23 mouse cellular contexts compared by ENCODE assay signal in genomic region chr6:15710706-15711105, GRCm38 (mm10). TPM values are rescaled to one million over a fixed set of nuclear protein-coding genes. Genes with fewer than 3 reads are reported as not detected.
A peak's percentile ranks its signal among the peaks of the same experiment; 100 is the strongest.
DNase-seq lines count a peak whose midpoint lies in the region; ATAC-seq lines count a peak whose summit lies in the region.
"Had no signal": no experiment of that assay in that cellular context is flagged by ENCODE, and none has a peak within 500 bp of the region (broad histone marks: within the 10 kb centered on the region; RNA-seq: fewer than 3 reads in every experiment).

No protein-coding gene starts in this region.

- DNase-seq in CD4-positive helper T cell, adult 2 months (ENCODE audit: low read depth, low spot score): peak; percentile 50
- peak; percentile 45 for DNase-seq in R1 (ENCODE audit: low read depth, low spot score)
- DNase-seq in induced T-regulatory cell, adult 2 months (ENCODE audit: low read depth): peak; percentile 60
- DNase-seq in kidney, adult 9 months: no peak
- no peak for DNase-seq in lung, postnatal 36 days
- DNase-seq: adrenal gland, postnatal 10 days; adrenal gland, postnatal 36 days; B cell, adult 2 months; cerebellum, adult 18-20 months; cerebellum, adult 9-11 months; cerebellum, postnatal 36 days; embryo, embryonic 11 days; gastrocnemius, postnatal 25 days; heart, adult 2 months; heart, postnatal 14 days; heart, postnatal 4 days; kidney, adult 11 months had no signal

- ATAC-seq in CD4-positive, CD25-positive, alpha-beta regulatory T cell, adult 4 months: peak; percentile 84
- ATAC-seq in megakaryocyte-erythroid progenitor cell, adult 5-6 weeks (replicated peaks; ENCODE audit: low FRiP score, low TSS enrichment, poor library complexity, severe bottlenecking): no peak
- ATAC-seq: forebrain, embryonic 15.5 days; hindbrain, postnatal 0 days; intestine, embryonic 15.5 days; Patski had no signal

RNA-seq across cellular contexts. Expression of gene Mdfic, which starts 9.8 kb away (rescaled TPM):
- polyA plus RNA-seq in CD4-positive, CD25-positive, alpha-beta regulatory T cell, adult 4 months (2017; shearing (Covaris generic)): 10 to 100 TPM; 16.0 to 24.9 TPM
- 0.11 and 0.45 TPM in 2 replicates for total RNA-seq in megakaryocyte-erythroid progenitor cell, adult 5-6 weeks (2014; fragmentation: Nextera tagmentation)
- 2.8 and 4.4 TPM in 2 replicates for total RNA-seq in megakaryocyte-erythroid progenitor cell, adult 5-6 weeks (2017)

Comparison
In these comparisons a context has a peak if more than half of its experiments do, and no peak if none do; other contexts are left out.
1. DNase-seq: peak in CD4-positive helper T cell, adult 2 months (single experiment), R1 (single experiment) and induced T-regulatory cell, adult 2 months (single experiment); none in kidney, adult 9 months (single experiment) and lung, postnatal 36 days (single experiment).